Mouse (Mus musculus) thymus, adult 2 months (tissue): ENCODE results near the gene Aff1.

Experiments
- CTCF ChIP-seq: fragments of 200-500 bp; IDR thresholded peaks from 2 replicates; pipeline ENCODE4 v1.5.1; 2012; ENCODE audit warnings: mild to moderate bottlenecking, control low read depth, low read length, moderate library complexity, borderline replicate concordance; ENCODE audit not compliant: control insufficient read depth, poor library complexity, insufficient read depth; ENCODE audit errors: extremely low read depth
- POLR2A ChIP-seq: fragments of 200-500 bp; IDR thresholded peaks from 2 replicates; pipeline ENCODE4 v1.6.1; 2012; ENCODE audit warnings: mild to moderate bottlenecking, low read length, control low read depth, moderate library complexity; ENCODE audit not compliant: control insufficient read depth, poor library complexity, insufficient read depth; ENCODE audit errors: extremely low read depth

- TF ChIP-seq CTCF: no peak
- no peak for TF ChIP-seq POLR2A
Measured at GRCm38 (mm10) chr5:103762850-103763254, 70.7 kb downstream of the Aff1 start.
